Mouse (Mus musculus) megakaryocyte, embryonic 14.5 days (primary cell): ENCODE results near the gene Ltbp4. TPM values are rescaled to one million over a fixed set of nuclear protein-coding genes. Genes with fewer than 3 reads are reported as not detected.

Experiments used
- H3K27me3 ChIP-seq: replicated peaks from 2 replicates; pipeline ENCODE3; 2012; ENCODE audit warnings: inconsistent platforms
- H3K36me3 ChIP-seq: replicated peaks from 2 replicates; pipeline ENCODE3; 2012; ENCODE audit warnings: low read length, inconsistent platforms, mixed read lengths
- H3K4me1 ChIP-seq: 2 replicates; pipeline ENCODE4 v1.6.1; 2012; ENCODE audit warnings: inconsistent platforms
- H3K4me3 ChIP-seq: replicated peaks from 2 replicates; pipeline ENCODE3; 2012; ENCODE audit warnings: moderate library complexity, mild to moderate bottlenecking, inconsistent platforms
- H3K9me3 ChIP-seq: 2 replicates; pipeline ENCODE4 v1.6.1; 2012; ENCODE audit warnings: inconsistent platforms
- FLI1 ChIP-seq: IDR thresholded peaks from 2 replicates; pipeline ENCODE4 v1.6.1; 2012; ENCODE audit warnings: low read length, inconsistent platforms, mixed read lengths
- GATA1 ChIP-seq: IDR thresholded peaks from 3 replicates; pipeline ENCODE4 v1.6.1; 2012; ENCODE audit warnings: mixed read lengths, low read length, inconsistent platforms, borderline replicate concordance
- polyA plus RNA-seq: library from polyadenylated mRNA; stranded (reverse); fragments of >175 nt; gene quantifications from 2 replicates; pipeline ENCODE4 v1.2.3, GENCODE M21; 2012; ENCODE audit warnings: low replicate concordance; ENCODE audit not compliant: insufficient read depth

Gene Ltbp4
- polyA plus RNA-seq, 1 experiment: 0.28 TPM

DNA sequence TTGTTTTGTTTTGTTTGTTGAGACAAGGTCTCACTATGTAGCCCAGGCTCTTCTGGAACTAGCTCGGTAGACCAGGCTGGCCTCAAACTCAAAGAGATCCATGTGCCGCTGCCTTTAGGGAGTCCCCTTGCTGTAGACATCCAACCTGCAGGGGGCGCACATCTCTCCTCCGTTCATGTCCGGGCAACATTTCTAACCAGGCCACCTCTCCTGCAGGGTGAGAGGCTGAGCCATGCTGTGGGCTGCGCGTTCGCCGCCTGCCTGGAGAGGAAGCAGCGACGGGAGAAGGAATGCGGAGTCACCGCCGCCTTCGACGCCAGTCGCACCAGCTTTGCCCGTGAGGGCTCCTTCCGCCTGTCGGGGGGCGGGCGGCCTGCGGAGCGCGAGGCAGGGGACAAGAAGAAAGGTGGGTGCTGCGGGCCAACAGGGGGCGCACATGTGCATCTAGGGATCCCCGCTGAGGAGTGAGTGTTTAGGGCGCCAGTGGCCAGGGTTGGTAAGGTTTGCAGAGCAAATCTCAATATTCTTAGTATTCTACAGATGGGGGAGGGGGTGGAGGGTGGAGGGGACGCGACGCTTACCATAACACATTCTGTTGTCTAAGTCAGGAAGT is 63.6 kb downstream of the Ltbp4 start:
- Histone ChIP-seq H3K4me3 (peak overlapping the region; percentile 3), H3K9me3 (peaks cover 13% of the 10 kb centered on the region), H3K27me3 (peaks cover 10% of the 10 kb centered on the region), H3K4me1 (peaks cover 21% of the 10 kb centered on the region; the same call in 1 of the 2 replicates), H3K36me3 (no peaks in the 10 kb centered on the region)
- TF ChIP-seq GATA1 (no peak), FLI1 (no peak)

DNA sequence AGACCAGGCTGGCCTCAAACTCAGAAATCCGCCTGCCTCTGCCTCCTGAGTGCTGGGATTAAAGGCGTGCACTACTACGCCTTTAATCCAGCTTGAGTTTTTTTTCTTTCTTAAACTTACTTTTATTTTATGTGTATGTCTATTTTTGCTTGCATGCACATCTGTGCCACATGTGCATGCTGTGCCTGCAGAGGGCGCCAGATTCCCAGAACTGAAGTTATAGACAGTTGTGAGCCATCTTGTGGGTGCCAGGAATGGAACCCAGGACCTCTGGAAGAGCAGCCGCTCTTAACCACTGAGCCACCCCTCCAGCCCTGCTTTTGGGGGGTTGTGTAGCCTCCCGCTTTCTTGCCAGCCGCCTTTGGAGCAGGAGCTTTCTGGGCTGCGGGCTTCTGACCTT is 66.1 kb downstream of the Ltbp4 start:
- H3K4me1 ChIP-seq: peaks cover 20% of the 10 kb centered on the region
- H3K27me3 ChIP-seq: peaks cover 4% of the 10 kb centered on the region
- peaks cover 24% of the 10 kb centered on the region for H3K9me3 ChIP-seq
- H3K36me3 ChIP-seq: peaks cover 3% of the 10 kb centered on the region
- TF ChIP-seq GATA1 (no peak), FLI1 (no peak)
- H3K4me3 ChIP-seq: no peak overlapping the region

DNA sequence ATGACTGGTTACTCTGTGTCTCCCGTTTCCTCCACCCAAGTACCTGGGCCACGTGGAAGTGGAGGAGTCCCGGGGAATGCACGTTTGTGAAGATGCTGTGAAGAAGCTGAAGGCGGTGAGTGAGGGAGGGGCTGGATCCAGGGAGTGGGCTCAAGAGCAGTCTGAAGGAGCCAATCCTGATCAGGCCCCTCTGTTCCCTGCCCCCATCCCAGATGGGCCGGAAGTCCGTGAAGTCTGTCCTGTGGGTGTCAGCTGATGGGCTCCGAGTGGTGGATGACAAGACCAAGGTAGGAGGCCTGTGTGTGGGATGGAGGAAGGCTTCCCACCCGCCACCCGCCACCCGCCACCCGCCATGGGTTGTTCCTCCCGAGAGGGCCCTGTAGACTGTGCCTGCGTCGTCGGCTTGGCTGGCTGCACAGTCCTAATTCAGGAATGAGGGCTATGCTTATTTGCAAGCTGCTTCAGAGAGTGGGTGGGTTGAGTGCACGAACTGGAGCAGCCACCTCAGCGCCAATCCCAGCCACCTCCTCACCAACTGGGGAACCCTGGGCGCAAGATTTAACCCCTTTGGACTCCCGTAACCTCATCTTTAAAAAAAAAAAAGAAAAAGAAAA is 70.9 kb downstream of the Ltbp4 start:
- TF ChIP-seq FLI1: no peak
- TF ChIP-seq GATA1: no peak
- no peak overlapping the region for H3K4me3 ChIP-seq
- H3K4me1 ChIP-seq: peaks cover 7% of the 10 kb centered on the region
- H3K9me3 ChIP-seq: peaks cover 23% of the 10 kb centered on the region
- peaks cover 3% of the 10 kb centered on the region for H3K36me3 ChIP-seq
- peaks cover 20% of the 10 kb centered on the region for H3K27me3 ChIP-seq

DNA sequence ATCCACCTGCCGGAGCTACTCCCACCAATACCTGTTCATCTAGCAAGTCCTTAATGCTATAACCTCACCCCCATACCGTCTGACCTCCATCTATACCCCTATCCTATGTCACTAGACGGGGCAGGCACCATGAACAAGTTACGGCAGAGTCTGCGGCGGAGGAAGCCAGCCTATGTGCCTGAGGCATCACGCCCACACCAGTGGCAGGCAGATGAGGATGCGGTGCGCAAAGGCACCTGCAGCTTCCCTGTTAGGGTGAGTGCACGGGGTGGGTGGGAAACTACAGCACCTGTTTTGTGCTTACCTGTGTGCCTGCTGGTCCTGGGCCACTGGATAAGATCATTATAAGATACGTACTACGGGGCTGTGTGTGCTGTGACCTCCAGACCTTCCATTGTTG is 72.7 kb downstream of the Ltbp4 start:
- Histone ChIP-seq H3K27me3 (peaks cover 38% of the 10 kb centered on the region), H3K4me1 (peaks cover 20% of the 10 kb centered on the region), H3K36me3 (peaks cover 3% of the 10 kb centered on the region), H3K9me3 (peaks cover 16% of the 10 kb centered on the region), H3K4me3 (no peak overlapping the region)
- TF ChIP-seq GATA1: no peak
- TF ChIP-seq FLI1: no peak

DNA sequence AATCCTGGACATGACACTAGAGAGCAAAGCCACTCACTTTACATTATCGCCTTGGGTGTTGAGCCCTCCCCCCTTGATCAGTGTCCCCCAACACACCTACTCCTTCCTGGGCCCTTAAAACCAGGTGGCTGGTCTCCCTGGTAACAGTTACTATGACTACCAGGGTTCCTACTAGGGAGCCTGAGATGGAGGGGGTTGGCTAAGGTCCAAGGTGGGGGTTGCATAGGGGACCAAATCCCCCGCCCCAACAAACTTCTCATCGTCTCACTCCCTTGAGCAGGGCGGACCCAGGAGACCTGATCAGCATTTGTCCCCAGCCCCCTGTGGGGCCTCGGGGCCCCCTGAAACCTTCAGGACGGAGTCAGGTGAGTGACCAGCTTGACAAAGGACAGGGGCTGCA is 75.6 kb downstream of the Ltbp4 start:
- H3K9me3 ChIP-seq: no peaks in the 10 kb centered on the region
- peaks cover 8% of the 10 kb centered on the region for H3K36me3 ChIP-seq
- H3K4me1 ChIP-seq: peaks cover 39% of the 10 kb centered on the region
- peaks cover 47% of the 10 kb centered on the region for H3K27me3 ChIP-seq
- no peak overlapping the region for H3K4me3 ChIP-seq
- TF ChIP-seq FLI1 (no peak), GATA1 (no peak)

DNA sequence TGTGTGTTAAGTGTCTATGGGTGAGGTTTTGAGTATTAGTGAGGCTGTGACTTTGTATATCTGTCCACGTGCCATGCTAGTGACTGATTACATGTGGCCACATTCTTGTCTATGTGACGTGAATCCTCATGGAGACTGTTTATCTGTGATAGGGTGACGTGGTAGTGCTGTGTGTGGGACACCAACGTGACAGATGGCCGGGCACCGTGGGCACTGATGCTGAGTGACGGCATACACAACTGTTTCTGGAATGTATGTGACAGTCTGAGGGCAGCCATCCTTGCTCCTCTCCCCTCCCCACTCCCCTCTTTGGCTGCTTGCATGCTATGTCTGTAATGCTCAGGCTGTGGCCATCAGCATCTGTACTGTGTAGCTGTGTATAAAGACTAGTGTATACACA is 76.6 kb downstream of the Ltbp4 start:
- peaks cover 17% of the 10 kb centered on the region for H3K36me3 ChIP-seq

DNA sequence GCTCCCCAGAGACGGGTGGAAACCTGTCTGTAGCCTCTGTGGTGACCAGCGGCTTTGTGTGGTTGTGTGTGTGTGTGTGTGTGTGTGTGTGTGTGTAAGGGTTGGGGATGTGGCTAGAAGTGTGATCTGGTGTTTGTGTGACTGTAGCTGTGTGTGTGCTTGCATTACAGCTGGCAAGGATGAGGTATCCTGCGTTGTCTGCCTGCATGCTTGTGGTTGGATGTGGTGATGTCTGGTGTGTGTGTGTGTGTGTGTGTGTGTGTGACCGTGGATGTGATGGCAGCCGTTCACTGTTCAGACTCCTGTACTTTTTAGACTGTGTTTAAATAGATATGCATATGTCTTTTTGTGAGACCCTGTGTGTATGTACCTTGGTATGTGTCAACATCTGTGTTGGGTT is 77.7 kb downstream of the Ltbp4 start:
- Histone ChIP-seq H3K4me1 (peaks cover 47% of the 10 kb centered on the region), H3K4me3 (peak overlapping the region; percentile 67), H3K36me3 (peaks cover 28% of the 10 kb centered on the region), H3K27me3 (peaks cover 43% of the 10 kb centered on the region), H3K9me3 (no peaks in the 10 kb centered on the region)
- no peak for TF ChIP-seq GATA1
- no peak for TF ChIP-seq FLI1

More for the DNA sequence above, 76.6 kb downstream of the Ltbp4 start:
- Histone ChIP-seq H3K4me1 (peaks cover 43% of the 10 kb centered on the region), H3K9me3 (no peaks in the 10 kb centered on the region), H3K27me3 (peaks cover 46% of the 10 kb centered on the region), H3K4me3 (peak overlapping the region; percentile 66)
- TF ChIP-seq GATA1 (no peak), FLI1 (no peak)

DNA sequence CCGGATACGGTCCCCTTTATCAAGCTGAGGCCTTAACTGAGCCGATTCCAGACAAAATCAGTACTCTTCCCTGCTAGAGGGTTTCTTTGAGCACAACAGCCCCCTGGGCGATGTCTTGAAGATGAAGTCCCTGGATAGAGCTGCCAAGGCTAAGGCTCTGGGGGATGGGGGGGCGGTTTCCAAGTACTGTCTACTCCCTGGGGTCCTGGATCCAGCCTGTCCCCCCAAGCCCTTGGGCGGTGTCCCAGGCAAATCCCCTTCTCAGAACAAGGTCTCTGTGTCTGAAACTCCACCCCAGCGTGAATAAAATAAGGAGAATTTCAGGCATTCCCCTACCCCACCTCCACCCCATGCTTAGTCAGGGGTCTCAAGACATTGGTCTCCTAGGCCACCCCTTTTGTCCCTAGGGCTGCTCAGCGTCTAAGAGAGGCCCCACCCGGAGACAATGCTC is 78.2 kb downstream of the Ltbp4 start:
- TF ChIP-seq GATA1 (no peak), FLI1 (no peak)
- H3K4me3 ChIP-seq: peak overlapping the region; percentile 92
- H3K27me3 ChIP-seq: peaks cover 42% of the 10 kb centered on the region
- H3K36me3 ChIP-seq: peaks cover 33% of the 10 kb centered on the region
- H3K9me3 ChIP-seq: 0 out of 2 replicates have a peak, but pooled peaks cover 3% of the 10 kb centered on the region
- H3K4me1 ChIP-seq: peaks cover 52% of the 10 kb centered on the region

DNA sequence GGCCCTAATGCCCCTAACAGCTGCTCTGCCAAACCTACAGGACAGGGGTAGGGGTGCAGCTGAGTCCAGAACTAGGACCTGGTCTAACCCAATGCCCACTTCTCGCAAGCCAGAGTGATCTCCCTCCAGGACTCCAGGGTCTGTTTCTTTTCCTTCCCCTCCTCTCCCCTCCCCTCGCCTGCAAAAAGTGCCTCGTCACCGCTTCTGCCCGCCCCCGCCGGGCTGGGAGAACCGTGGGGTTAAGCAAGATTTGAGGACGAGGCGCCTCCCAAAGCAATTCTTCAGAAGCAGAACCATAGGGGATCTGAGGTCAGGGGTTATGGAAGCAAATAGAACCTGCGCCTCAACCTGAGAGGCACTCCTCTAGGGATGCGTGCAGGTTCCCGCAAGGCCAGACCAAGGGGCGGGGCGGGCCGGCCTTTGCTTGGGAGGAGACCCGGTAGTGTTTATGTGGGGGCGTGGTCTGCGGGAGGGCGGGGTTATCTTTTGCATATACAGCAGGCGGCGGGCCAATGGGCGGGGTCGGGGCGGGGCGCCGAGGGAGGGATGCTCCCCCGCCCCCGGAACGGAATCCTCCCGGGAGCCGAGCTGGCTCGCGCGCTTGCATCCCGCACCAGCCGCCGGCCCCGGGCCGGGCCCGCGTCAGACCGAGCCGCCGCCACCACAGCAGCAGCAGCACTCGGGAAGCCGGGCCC is 79.1 kb downstream of the Ltbp4 start, which contains the start of gene Numbl:
TSS of gene Numbl (plus strand) at position 229 of the 695 bp plus-strand sequence.
- Histone ChIP-seq H3K27me3 (peaks cover 42% of the 10 kb centered on the region), H3K4me3 (peak within 1 kb of the TSS; percentile 92), H3K36me3 (peaks cover 42% of the 10 kb centered on the region), H3K9me3 (0 out of 2 replicates have a peak, but pooled peaks cover 5% of the 10 kb centered on the region), H3K4me1 (peaks cover 55% of the 10 kb centered on the region)
- no peak for TF ChIP-seq FLI1
- no peak for TF ChIP-seq GATA1

DNA sequence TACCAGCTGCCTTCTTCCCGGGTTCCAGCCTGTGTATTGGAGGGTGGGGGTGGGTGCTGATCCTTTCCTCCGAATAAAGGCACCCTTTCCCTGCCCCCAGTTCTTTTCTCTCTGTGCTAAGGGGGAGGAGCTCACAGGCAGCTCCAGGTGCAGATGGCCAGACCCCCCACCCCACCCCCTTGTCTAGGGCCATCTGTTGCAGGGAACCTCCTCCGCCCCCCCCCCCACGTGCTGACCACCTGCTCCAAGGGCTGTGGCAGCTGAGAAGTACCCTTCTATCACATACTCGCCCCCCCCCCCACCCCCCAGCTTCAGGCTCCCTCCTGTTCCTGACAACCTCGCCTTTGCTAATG is 79.7 kb downstream of the Ltbp4 start:
- Histone ChIP-seq H3K36me3 (peaks cover 47% of the 10 kb centered on the region), H3K4me3 (peak overlapping the region; percentile 92), H3K27me3 (peaks cover 37% of the 10 kb centered on the region), H3K4me1 (peaks cover 59% of the 10 kb centered on the region), H3K9me3 (0 out of 2 replicates have a peak, but pooled peaks cover 5% of the 10 kb centered on the region)
- TF ChIP-seq FLI1 (no peak), GATA1 (no peak)
